Mouse (Mus musculus) T-helper 1 cell (primary cell): ENCODE data around the gene Macf1.
"Not testable (repeated sequence)": the region's sequence is repeated elsewhere in the genome, so short reads cannot be mapped to it uniquely, and the experiment has no call there.

Experiments used
- in situ Hi-C: fragments of 300-600 bp; cut with MboI, MseI; formaldehyde crosslinking; loops from one replicate; pipeline ENCODE4 v1.15.1; 2025; ENCODE audit warnings: high pct_unique_total_duplicates

The Macf1 gene

DNA sequence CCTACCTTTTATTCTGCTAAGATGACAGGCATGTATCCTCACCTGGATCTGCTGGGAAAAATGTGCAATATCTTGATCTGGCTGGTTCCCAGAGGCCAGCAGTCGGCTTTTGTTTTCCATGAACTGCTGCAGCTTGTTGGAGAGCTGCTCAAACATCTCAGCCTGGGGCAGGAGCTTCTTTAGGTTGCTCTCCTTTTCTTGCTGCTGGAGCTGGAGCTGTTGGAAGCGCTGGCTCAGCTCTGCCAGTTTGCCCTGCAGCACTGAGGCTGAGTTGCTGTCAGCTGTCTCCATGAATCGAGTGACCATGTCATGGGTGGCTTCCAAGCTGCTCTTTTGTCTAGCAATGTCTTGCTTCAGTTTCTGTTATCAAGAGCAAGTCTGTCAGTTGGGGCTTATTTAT is 232.2 kb downstream of the Macf1 start:
- in situ Hi-C loops: loop anchor here (5.0 kb wide), 1 partner anchor 70 kb away; no protein-coding TSS in a partner anchor

DNA sequence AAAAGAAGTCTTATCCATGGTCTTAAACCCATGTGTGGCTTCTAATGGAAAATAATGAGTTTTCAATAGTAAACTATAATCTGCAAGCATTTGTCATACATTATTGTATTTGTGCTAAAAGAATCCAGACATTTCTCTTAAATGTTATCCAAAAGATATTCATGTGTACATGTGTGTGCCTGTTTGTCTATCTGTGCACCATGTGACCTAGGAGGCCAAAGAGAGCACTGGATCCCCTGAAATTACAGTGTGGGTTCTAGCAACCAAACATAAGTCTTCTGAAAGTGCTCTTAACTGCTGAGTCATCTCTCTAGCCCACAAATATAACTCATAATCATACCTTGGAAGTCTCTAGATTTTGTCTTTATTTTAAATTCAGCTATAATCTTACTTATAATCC is 234.9 kb downstream of the Macf1 start:
- in situ Hi-C loops: no loop called here

DNA sequence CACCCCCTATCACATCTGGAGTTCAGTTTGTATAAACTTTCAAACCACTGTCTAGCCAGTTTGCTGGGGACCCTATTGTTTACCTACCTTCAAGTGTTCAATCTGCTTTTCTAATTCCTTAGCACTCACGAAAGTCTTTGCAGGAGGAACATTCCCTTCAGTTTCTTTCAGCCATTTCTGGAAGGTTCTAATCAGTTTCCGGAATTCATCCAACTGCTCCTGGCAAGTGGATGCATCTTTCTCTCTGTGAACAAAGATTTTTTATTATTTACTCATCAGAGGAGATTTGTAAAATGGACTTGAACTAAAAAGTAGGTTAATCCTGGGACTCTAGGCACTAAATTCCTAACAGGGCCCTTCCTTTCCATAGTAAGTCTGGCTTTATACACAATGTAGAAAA is 236.1 kb downstream of the Macf1 start:
- in situ Hi-C loops: no loop called here

DNA sequence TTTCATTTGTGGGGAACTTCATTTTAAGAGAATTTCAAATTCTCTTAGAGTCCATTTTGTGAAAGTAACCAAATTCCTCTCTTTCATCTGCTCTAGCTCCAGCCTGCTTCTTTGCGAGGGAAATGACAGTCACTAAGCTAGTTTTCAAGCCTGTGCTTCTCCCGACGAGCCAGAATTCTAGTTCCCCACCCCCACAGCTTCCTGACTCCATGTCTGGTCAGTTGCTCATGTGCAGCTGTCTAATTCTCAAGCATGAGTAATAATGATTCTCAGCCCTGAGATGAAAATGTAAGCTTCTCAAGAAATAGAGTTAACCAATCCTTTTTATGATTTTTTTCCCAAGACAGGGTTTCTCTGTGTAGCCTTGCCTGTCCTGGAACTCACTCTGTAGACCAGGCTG is 236.9 kb downstream of the Macf1 start:
- in situ Hi-C loops: no loop called here

DNA sequence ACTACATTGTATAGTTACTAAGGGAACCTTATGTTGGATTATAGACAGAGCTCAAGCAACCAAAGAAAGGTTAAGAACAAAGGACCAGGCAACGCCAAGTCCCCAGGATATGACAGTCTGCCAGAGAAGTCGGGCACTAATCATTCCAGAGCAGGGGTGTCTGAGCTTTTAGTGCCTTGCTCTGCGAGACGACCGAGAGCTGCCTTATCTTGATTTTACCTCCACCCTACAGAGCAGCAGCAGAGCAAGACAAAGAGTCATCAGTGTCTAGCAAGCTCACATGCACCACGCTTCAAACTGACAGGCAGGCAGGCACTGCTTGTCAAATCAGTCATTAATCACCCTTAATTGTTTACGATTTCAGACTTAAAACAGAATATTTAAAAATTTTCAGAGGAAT is 237.4 kb downstream of the Macf1 start:
- in situ Hi-C loops: no loop called here

DNA sequence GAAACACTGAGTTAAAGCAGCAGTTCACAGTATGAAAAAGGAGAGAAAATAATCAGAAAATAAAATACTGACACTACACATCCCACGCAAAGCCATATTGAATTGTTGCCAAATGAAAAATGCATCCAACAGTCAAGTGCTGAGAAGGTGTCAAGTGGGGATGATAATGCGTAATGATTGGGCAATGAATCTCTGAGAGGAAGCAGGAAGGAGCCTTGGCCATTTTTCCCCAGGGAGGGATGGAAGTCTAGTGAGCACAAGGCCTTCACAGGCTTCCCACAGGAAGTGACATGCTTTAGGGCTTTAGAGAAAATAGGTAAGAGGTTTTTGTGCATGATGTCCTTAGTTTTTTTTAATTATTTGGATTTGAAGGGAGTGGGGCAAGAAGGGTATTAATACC is 237.9 kb downstream of the Macf1 start:
- in situ Hi-C loops: not testable (repeated sequence)

DNA sequence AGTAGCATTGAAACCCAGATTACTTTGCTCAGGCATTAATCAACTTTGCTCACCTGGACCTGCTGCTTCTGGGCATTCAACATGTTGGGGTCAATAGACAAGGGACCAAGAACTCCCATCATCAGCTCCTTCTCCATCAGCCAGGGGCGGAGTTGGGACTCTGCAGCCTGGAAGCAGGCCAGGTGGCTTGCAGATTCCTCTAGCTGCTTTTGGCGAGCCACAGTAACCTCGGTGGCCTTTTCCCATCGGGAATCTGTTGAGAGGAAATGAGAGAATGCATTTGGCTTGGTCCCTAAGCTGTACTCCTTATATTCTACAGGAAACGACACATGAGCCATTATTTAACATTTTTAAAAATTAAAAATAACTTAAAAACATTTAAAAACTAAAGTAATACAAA is 245.7 kb downstream of the Macf1 start:
- in situ Hi-C loops: no loop called here

DNA sequence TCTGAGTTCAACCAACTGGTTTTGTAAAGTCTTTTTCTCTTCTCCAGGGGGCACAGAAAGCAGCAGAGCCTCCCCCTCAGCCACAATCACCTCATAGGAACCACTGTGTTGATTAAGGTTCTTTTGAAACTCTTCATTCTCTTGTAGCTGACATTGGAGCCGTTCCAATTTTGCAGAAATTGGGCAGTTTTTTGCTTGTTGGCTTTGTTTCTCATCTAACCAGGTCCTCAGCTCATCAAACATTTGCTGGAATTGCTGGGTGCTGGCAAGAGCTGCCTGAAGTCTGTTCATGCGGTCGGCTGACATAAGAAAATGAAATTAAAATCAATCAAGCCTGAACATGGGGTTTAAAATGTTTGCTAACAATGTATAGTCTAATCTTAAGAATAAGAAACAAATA is 251.0 kb downstream of the Macf1 start:
- in situ Hi-C loops: no loop called here

DNA sequence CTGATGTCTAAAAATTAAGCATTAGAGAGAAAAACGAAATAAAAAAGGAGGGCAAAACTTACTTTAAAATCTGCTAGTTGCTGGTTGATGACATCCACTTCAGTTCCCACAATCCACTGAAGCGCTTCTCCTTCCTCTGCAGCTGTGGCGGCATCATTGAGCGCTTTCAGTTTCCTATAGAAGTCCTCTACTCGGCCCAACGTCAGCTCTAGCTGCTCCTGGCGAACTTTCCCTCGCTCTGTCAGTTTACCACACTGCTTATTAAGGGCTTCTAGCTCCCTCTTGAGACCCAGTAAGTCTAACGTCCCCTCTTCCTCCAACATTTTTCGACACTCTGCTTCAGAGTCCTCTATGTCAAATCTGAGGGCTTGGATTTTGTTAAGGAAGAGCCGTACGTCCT is 252.2 kb downstream of the Macf1 start:
- in situ Hi-C loops: no loop called here

DNA sequence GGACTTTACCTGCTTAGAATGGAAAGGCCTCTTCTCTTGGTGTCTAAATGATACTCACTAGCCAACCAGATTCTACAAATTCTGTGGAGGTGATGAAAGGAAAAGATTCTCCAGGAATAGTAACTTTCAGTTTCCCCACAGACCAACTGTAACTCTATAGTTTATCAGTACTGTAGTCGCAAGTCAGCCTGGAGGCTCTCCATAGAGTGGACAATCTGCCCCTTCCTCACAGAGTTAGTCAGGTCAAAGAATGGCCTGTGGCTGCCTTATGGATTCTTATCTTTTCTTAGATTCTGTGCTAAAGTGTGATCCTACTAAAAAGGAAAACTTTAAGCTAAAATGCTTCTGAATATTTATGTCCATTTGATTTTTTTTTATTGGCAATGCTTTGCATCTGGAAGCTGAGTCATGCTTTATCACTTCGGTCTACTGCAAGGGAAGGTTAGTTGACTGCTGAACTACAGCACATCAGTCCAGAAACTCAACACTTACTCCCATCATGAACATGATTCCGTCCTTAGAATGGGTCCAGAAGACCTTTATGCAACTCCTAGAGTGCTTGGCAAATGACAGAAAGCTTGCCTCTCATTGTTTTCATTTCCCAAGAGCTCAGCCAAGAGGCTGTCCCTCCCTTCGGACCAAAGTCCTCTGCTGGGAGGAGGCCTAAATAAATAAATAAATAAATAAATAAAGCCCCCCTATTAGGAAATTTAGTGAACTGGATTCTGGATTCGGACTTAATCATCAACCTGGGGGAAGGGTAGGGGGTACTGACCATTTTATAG is 256.1 kb downstream of the Macf1 start:
- in situ Hi-C loops: loop anchor here (5.0 kb wide), 1 partner anchor 74 kb away; no protein-coding TSS in a partner anchor

DNA sequence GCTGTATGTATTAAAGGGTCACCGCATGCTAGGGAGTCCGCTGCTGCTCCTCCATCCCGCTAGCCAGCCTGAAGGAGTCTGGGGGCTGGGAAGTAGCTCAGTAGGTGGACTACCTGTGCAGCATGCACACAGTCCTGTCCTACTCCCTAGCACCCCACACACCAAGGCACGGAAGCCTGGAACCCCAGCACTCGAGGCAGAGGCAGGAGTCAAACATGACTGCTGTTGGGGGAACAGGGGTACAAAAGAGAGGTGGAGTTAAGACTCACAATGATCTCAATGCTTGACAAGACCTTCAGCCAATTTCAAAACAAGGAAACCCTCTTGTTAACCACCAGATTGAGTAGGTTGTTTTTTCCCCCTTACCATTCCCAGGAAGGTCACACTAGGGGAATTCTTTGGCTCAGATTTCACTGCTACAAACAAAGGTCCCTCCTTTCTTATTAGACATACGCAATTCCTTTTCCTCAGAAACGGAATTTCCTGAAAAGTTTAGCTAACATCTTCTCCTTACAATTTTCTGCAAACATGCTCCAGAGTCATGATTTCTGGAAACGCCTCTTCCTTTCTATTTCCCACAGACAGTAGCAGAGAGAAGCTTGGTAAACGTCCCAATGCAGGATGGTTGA is 256.8 kb downstream of the Macf1 start:
- in situ Hi-C loops: loop anchor here (5.0 kb wide), 1 partner anchor 75 kb away; no protein-coding TSS in a partner anchor

DNA sequence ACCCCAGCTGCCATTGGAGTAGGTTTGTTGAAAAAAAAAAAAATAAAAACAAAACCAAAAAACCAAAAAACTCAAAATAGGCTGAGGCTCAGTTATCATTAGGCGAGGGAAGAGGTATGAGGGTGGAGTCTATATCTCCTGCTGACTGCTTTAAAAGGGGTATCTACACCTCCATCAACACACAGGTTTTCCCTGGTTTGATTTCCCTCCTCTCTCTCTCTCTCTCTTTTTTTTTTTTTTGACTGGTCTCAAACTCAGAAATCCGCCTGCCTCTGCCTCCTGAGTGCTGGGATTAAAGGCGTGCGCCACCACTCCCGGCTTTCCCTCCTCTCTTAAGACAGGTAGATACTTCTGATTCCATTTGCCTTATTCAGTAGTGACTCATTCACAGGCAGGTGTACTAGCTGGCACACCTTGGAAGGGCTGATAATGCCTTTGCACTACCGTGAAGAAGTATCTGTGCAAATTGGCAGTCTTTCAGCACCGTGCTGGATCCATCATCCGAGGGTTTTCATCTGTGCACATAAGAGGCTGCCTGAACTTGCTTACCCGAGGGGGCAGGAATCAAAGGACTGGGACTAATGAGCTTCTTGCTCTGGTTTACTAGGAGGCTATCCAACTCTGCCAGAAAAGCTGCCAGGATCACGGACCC is 257.6 kb downstream of the Macf1 start:
- in situ Hi-C loops: loop anchor here (5.0 kb wide), 1 partner anchor 76 kb away; no protein-coding TSS in a partner anchor

DNA sequence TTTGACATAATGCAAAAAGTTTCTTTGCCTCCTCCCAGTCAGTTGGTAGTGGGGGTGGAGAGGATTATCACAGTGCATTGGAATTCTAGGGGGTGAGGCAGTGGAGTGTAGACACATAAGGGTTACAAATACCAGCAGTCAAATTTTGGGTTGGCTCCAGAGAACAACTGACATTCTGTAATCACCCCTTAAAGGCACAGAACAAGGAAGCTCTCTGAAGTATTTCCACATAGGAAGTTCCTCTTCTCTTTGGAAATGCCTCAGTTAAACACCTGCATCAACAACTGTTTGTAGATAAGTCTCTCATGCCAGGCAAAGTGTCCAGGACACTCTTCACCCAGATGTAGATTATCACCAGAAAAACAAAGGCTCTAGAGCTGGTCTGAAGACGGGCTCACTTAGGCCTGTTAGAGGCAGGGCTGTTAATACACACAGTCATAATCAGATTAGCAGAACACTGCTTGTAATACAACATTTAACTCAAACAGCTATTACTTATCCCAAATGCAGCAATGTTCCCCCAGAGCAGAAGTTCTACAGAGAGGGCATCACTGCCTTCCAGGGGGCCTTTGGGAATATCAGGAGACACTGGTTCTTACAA is 258.4 kb downstream of the Macf1 start:
- in situ Hi-C loops: loop anchor here (5.0 kb wide), 1 partner anchor 77 kb away; no protein-coding TSS in a partner anchor

DNA sequence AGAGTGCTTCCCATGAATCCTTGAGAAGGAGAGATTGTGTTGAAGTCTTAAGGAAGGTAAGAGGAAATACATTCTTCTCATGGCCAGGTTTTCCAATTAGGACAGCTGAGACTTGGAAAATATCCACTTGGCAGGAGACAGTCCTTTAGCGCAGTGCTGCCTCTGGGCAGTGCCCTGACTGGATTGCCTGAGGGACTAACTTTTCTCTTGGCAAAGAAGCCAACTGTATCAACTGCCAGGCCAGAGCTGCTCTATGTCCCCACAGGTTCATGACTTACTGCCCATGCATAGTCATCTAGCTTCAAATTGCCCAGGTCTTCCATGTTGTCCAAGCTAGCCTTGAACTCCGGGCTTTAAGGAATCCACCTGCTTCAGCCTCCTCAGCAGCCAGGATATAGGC is 260.1 kb downstream of the Macf1 start:
- in situ Hi-C loops: loop anchor here (25.0 kb wide), 1 partner anchor 488 kb away; the partner anchor contains the start of genes 4930535I16Rik, Mycbp and Rragc

DNA sequence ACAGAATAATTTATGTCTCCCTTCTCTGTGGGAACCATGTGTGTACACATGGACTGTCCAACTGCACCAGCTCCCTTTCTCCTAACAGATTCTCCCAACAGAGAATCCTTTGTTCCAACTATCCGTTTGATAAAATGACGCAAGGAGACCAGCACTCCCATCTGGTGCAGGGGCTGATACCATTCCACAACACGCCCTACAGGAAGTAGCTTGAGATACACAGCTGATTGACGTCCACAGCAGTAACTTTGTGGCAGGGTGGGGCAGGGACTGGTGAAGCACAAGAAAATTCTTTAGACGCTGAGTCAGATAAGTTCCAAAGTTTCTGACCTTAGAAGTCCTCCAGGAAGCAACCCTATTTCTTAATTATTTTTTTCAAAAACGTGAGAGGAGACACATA is 261.3 kb downstream of the Macf1 start:
- in situ Hi-C loops: loop anchor here (25.0 kb wide), 1 partner anchor 489 kb away; the partner anchor contains the start of genes 4930535I16Rik, Mycbp and Rragc

DNA sequence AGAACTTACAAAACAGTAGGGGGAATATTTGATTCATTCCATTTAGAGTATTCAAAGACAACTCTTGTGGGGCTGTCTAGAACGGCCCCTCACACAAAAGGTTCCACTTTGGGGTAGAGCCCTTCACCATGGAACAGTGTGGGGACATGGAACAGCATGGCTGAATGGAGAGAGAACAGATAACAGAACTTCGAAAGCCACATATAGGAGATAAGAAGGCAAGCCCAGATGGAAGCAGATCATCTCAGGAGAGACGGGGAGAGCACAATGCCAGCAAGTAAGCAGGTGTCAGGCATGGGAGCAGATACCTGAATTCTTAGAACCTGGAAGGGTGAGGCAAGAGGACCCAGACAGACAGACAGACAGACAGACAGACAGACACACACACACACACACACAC is 266.1 kb downstream of the Macf1 start:
- in situ Hi-C loops: loop anchor here (25.0 kb wide), 1 partner anchor 494 kb away; the partner anchor contains the start of genes 4930535I16Rik, Mycbp and Rragc

DNA sequence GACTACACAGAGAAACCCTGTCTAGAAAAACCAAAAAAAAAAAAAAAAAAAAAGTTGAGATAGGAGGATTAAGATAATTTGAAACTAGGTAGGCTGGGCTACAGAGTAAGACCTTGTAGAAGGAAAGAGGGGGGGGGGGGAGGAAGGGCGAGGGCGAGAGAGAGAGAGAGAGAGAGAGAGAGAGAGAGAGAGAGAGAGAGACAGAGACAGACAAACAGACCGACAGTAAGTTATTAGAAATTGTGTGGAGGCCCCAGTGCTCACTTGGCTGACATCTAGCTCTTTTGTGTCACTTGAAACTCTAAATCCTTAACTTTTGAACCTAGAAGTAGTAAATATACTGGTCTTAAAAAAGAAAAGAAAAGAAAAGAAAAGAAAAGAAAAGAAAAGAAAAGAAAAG is 266.7 kb downstream of the Macf1 start:
- in situ Hi-C loops: loop anchor here (25.0 kb wide), 1 partner anchor 495 kb away; the partner anchor contains the start of genes 4930535I16Rik, Mycbp and Rragc

DNA sequence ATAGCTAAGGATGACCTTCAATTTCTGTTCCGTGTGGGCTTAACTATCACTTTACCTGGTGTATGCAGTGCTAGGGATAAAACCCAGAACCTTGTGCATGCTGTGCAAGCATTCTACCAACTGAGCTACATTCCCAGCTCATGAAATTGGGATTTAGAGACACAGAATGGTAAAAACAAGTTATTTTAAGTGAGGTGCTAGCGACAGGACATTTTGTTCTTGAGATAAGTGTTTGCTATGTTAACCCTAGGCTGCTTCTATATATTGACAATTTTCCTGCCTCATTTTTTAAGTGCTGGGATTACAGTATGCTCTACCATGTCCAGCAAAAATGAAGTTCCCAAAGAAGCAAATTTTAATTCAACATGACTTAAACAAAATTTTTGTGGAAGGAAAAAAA is 267.3 kb downstream of the Macf1 start:
- in situ Hi-C loops: loop anchor here (25.0 kb wide), 1 partner anchor 495 kb away; the partner anchor contains the start of genes 4930535I16Rik, Mycbp and Rragc

DNA sequence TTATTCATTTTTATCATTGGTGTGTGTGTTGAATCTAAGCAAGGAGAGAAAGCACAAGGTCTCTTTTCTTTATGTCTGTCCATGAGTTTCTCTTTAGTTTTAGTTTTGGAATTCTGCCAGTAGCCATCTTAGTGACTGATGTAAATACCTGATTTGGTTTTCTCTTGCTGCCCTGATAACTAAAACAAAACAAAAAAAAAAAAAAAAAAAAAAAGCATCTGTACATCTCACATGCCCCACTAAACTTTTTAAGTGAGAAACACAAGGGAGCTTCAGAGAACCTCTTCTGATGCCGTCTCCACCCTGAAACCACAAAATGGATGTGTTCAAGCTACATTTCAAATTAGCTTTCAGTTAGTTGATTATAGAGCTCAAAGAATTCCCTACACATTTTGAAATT is 268.6 kb downstream of the Macf1 start:
- in situ Hi-C loops: loop anchor here (25.0 kb wide), 1 partner anchor 497 kb away; the partner anchor contains the start of genes 4930535I16Rik, Mycbp and Rragc

DNA sequence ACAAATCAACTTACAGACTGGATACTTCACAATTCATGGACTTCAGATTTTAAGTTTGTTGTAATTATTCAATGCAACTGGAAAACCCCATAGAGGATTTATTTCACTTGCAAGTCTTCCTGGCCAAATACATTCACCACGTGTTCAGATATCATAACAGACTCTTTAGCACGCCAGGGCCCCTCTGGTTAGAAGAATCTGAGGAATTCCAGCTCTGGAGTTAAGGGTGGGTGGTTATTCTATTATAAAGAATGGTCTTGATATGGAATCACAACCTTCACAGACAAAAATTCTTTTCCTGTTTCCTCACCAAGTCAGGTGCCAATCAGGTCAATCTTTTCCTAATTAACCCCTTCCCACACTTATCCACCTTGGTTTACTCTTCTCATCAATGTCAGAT is 270.3 kb downstream of the Macf1 start:
- in situ Hi-C loops: loop anchor here (25.0 kb wide), 1 partner anchor 498 kb away; the partner anchor contains the start of genes 4930535I16Rik, Mycbp and Rragc

DNA sequence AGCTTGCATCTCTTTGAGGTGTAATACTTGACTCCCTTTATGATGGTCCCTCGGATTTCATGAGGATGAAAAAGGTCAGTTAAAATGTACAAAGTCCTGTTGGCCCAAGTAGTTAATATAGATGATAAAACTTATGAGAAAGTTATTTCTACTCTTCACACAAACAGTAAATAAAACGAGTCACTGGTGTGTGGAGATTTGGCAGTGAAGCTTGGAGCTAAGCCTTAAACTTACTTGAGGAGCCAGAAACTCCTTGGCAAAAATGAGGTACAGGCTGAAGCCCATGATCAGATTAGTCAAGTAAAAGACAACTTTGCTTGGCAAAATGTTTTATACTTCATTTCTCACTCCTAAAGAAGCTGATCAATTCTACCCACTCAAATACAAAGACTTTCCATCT is 271.2 kb downstream of the Macf1 start:
- in situ Hi-C loops: loop anchor here (25.0 kb wide), 1 partner anchor 499 kb away; the partner anchor contains the start of genes 4930535I16Rik, Mycbp and Rragc
